ENCODE assay signal across 12 mouse cellular contexts in genomic region chr12:29904101-29904874, GRCm38 (mm10). TPM values are rescaled to one million over a fixed set of nuclear protein-coding genes. Genes with fewer than 3 reads are reported as not detected.
DNase-seq lines count a peak whose midpoint lies in the region; ATAC-seq lines count a peak whose summit lies in the region.
"Had no signal": no experiment of that assay in that cellular context is flagged by ENCODE, and none has a peak within 500 bp of the region (broad histone marks: within the 10 kb centered on the region; RNA-seq: fewer than 3 reads in every experiment).

No protein-coding gene starts in this region.

- DNase-seq in cerebellum, adult 11 months = no peak
- peak; percentile 68 for DNase-seq in layer of hippocampus, adult 9-11 months
- no peak for DNase-seq in layer of hippocampus, postnatal 36 days
- DNase-seq in brain, adult 2 months (ENCODE audit: low read depth, low spot score) = peak; percentile 66
- peak; percentile 93 for DNase-seq in fibroblast of lung, adult 2 months (ENCODE audit: low read depth)
- no peak for DNase-seq in spleen, adult 18-20 months
- DNase-seq in liver = no peak
- DNase-seq: kidney, adult 9 months; thymus, postnatal 14 days had no signal

- peak; percentile 61 for ATAC-seq in cerebellum, adult (ENCODE audit: insufficient number of reproducible peaks, low FRiP score, low TSS enrichment)
- ATAC-seq: hindbrain, postnatal 0 days; midbrain, embryonic 13.5 days had no signal

RNA-seq across cellular contexts. Expression of gene Pxdn, which starts 33.1 kb away (rescaled TPM):
- 10 to 100 TPM; 63.9 to 69.6 TPM for total RNA-seq in layer of hippocampus, postnatal 36 days (2021)

Comparison
In these comparisons a context has a peak if more than half of its experiments do, and no peak if none do; other contexts are left out.
1. DNase-seq: peak in layer of hippocampus, adult 9-11 months (single experiment), brain, adult 2 months (single experiment) and fibroblast of lung, adult 2 months (single experiment); none in cerebellum, adult 11 months (single experiment), layer of hippocampus, postnatal 36 days (0 of 2), spleen, adult 18-20 months (0 of 2) and liver (single experiment).